Mouse (Mus musculus) ES-E14 (cell line): ENCODE measurements around the gene Srd5a1. TPM values are rescaled to one million over a fixed set of nuclear protein-coding genes. Genes with fewer than 3 reads are reported as not detected.

Experiments used
- DNase-seq: peaks from one replicate; pipeline ENCODE4 v3.0.0-alpha.2; 2013; ENCODE audit warnings: low read depth, low spot score
- H3K27ac ChIP-seq: 2 replicates; pipeline ENCODE4 v1.5.1; 2012; ENCODE audit warnings: low read depth, mild to moderate bottlenecking, low read length, moderate library complexity, mixed read lengths; ENCODE audit not compliant: poor library complexity, insufficient read depth, severe bottlenecking
- H3K36me3 ChIP-seq: 2 replicates; pipeline ENCODE4 v1.6.1; 2012; ENCODE audit warnings: mild to moderate bottlenecking, low read length, moderate library complexity, mixed read lengths; ENCODE audit not compliant: control insufficient read depth, poor library complexity, insufficient read depth, severe bottlenecking
- H3K4me1 ChIP-seq, 2 experiments: fragments of 150-350 bp in 1 of 2; sonication (generic) in 1 of 2; 2 replicates each; pipeline ENCODE4 v1.6.1; 2012; ENCODE audit warnings: low read length in 2 of 2, mild to moderate bottlenecking in 1 of 2, mixed read lengths in 1 of 2; ENCODE audit not compliant: control insufficient read depth in 2 of 2, insufficient read depth in 2 of 2, poor library complexity in 1 of 2
- H3K4me3 ChIP-seq, 2 experiments: fragments of 150-350 bp in 1 of 2; sonication (generic) in 1 of 2; 2 replicates each; pipeline ENCODE4 v1.5.1; 2012; ENCODE audit warnings: low read length in 2 of 2, low read depth in 1 of 2, mild to moderate bottlenecking in 1 of 2, mixed read lengths in 1 of 2; ENCODE audit not compliant: insufficient read depth in 1 of 2, poor library complexity in 1 of 2, severe bottlenecking in 1 of 2
- H3K9ac ChIP-seq: 2 replicates; pipeline ENCODE4 v1.6.1; 2012; ENCODE audit warnings: low read depth, mild to moderate bottlenecking, low read length, mixed read lengths; ENCODE audit not compliant: poor library complexity, insufficient read depth, severe bottlenecking
- H3K9me3 ChIP-seq: fragments of 150-350 bp; sonication (generic); 2 replicates; pipeline ENCODE4 v1.6.1; 2012; ENCODE audit warnings: low read depth, mild to moderate bottlenecking, low read length; ENCODE audit not compliant: control insufficient read depth, insufficient read depth
- CHD2 ChIP-seq: IDR thresholded peaks from 2 replicates; pipeline ENCODE4 v1.6.1; 2014; ENCODE audit warnings: mild to moderate bottlenecking, low read depth, low read length, inconsistent platforms
- HCFC1 ChIP-seq: IDR thresholded peaks from 2 replicates; pipeline ENCODE4 v1.6.1; 2012; ENCODE audit warnings: low read length, inconsistent platforms, borderline replicate concordance; ENCODE audit not compliant: insufficient read depth
- MAFK ChIP-seq: IDR thresholded peaks from 2 replicates; pipeline ENCODE4 v1.6.1; 2014; ENCODE audit warnings: mild to moderate bottlenecking, low read depth, low read length, inconsistent platforms; ENCODE audit not compliant: insufficient read depth
- ZC3H11A ChIP-seq: IDR thresholded peaks from 2 replicates; pipeline ENCODE4 v1.6.1; 2012; ENCODE audit warnings: low read depth, mild to moderate bottlenecking, inconsistent platforms, low read length, borderline replicate concordance
- ZNF384 ChIP-seq: IDR thresholded peaks from 2 replicates; pipeline ENCODE4 v1.6.1; 2012; ENCODE audit warnings: low read depth, low read length, inconsistent platforms
- in situ Hi-C, 2 experiments: fragments of 600-800 bp; cut with MboI; formaldehyde crosslinking; loops; one replicate each; pipeline ENCODE4 v1.15.1; 2025; ENCODE audit warnings: low sequenced_read_pairs in 2 of 2, inconsistent platforms in 1 of 2; ENCODE audit not compliant: unreplicated experiment in 2 of 2
- total RNA-seq: library from RNA; depleted of rRNA; stranded (reverse); fragments of 300-350 nt; gene quantifications from 2 replicates; pipeline ENCODE4 v1.2.3, GENCODE M21; 2012

Srd5a1 gene
- total RNA-seq, 1 experiment, result 11.5 TPM

DNA sequence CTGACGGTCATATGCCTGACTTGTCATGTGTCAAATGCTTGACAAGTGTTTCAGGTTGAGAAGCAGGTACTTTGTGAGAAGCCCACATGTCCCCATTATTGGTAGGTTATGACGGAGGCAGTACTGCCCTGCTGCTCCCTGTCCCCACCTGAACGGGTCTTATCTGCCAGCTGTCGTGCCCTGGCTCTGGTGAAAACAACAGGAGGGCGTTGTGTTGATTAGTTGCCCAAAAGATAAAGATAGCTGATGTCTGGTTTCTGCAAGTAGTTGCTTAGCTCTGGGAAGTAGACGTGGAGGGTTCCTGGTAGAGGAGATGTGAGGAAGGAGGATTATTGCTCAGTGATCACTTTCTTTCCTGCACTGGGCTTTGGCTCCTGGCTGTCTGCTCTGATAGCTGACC, 5.5 kb upstream of the Srd5a1 start:
- Histone ChIP-seq H3K27ac (no peak overlapping the region), H3K9ac (no peak overlapping the region), H3K4me1 (0 out of 4 replicates have a peak, but pooled peaks cover 0 to 2% of the 10 kb centered on the region in 2 experiments), H3K9me3 (no peaks in the 10 kb centered on the region), H3K4me3 (no peak overlapping the region), H3K36me3 (peaks cover 61% of the 10 kb centered on the region)
- TF ChIP-seq CHD2, result no peak
- no peak for TF ChIP-seq MAFK
- in situ Hi-C loops, result no loop called here
- no peak for DNase-seq

DNA sequence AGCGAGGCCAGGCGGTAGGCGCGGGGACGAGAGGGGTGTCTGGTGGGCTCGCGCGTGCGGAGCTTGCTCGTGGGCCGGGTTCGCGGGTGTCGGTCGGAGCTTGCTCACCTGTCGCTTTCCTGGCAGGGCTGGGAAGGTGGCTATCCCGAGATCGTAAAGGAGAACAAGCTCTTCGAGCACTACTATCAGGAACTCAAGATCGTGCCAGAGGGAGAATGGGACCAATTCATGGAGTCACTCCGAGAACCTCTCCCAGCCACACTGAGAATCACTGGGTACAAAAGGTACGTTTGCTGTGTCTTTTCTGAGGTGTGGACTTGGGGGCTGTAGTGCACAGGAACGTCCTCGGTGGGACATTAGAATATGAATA, 918 bp upstream of the Srd5a1 start:
- in situ Hi-C loops, result no loop called here
- H3K27ac ChIP-seq, result peak overlapping the region; percentile 56; the same call in 1 of the 2 replicates
- TF ChIP-seq ZC3H11A (no peak), CHD2 (no peak), MAFK (no peak)
- H3K4me3 ChIP-seq, result peak overlapping the region; percentile 71 to 89
- no peaks in the 10 kb centered on the region for H3K9me3 ChIP-seq
- peaks cover 0 to 6% of the 10 kb centered on the region in 2 experiments; a peak in 1 of 4 replicates for H3K4me1 ChIP-seq
- no peak for DNase-seq
- peaks cover 32% of the 10 kb centered on the region for H3K36me3 ChIP-seq
- peak overlapping the region; percentile 92 for H3K9ac ChIP-seq

DNA sequence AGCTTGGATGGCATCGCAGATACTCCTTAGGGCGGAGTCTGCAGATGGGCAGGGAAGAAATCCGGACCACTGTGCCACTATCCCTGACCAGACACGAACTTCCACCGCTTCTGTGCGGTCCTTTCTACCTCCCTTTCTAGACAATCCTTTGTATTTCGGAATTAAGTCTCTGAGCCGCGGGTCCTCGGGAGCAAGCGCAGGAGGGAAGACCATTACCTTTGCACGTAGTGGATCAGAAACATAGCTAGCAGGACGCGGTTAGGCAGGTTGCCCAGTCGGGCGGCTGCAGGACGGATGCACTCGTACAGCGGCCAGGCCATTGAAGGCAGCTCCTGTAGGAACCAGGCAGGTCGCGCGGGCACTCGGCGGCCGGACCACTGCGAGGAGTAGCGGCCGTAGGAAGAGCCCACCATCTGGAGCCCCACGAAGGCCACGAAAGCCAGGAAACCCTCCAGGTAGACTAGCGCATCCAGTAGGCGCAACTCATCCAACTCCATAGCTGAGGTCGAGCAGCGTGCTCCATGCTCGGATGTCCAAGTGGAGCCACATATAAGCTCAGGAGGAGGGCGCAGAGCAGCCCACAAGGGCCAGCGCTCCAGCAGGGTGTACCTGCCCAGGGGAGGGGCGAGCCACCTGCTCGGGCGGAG, 368 bp downstream of the Srd5a1 start:
- Histone ChIP-seq H3K36me3 (peaks cover 21% of the 10 kb centered on the region), H3K27ac (no peak overlapping the region), H3K9ac (peak overlapping the region; percentile 74), H3K4me1 (peaks cover 0 to 8% of the 10 kb centered on the region in 2 experiments; a peak in 1 of 4 replicates), H3K9me3 (no peaks in the 10 kb centered on the region), H3K4me3 (peak overlapping the region; percentile 74 to 89)
- TF ChIP-seq MAFK (no peak), ZNF384 (no peak), ZC3H11A (no peak)
- no peak for DNase-seq
- in situ Hi-C loops, result no loop called here

DNA sequence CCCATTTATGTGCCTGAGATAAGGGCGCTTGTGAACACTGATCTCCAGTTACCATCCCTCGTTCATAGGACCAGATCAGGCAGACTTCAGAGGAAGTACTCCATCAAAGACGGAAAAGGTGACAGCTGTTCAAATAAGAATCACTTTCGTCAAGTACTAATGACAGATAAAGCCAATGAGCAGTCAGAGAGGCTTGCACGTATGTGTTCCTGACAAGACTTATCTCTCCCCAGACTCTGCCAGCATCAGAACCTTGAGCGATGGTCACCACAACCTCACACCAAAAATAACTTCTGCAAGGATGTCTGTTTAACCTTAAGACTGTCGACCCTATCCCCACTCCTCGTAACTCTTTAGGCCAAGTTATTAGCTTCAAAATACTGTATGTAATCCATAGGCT, 2.5 kb downstream of the Srd5a1 start:
- TF ChIP-seq ZNF384 (no peak), MAFK (no peak), ZC3H11A (no peak), HCFC1 (no peak), CHD2 (no peak)
- no peak overlapping the region for H3K27ac ChIP-seq
- no peak for DNase-seq
- no peaks in the 10 kb centered on the region for H3K9me3 ChIP-seq
- in situ Hi-C loops, result no loop called here
- H3K4me3 ChIP-seq, result no peak overlapping the region
- peaks cover 7% of the 10 kb centered on the region for H3K36me3 ChIP-seq
- H3K4me1 ChIP-seq, result peaks cover 0 to 8% of the 10 kb centered on the region in 2 experiments; a peak in 1 of 4 replicates
- no peak overlapping the region for H3K9ac ChIP-seq

DNA sequence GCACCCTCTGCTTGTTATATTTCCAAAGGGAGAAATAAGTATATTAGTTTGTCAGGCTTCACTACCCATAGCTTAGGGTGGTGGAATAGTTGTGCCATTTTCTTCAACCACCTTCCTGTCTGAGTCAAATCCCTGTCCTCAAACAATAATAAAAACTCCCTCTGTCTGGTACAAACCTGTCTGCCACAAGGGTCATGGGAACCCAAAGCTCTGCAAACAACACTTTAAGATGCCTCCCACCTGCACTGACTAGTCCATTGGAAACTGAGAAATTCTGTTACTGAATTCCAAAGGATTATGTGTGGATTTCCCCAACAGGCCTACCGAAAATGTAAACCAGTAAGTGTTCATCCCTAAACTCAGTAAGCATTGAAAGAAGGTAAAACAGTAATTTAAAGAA, 6.6 kb downstream of the Srd5a1 start:
- no peak for TF ChIP-seq ZNF384
- TF ChIP-seq HCFC1, result no peak
- TF ChIP-seq CHD2, result no peak
- TF ChIP-seq MAFK, result no peak
- no peak for TF ChIP-seq ZC3H11A
- no peaks in the 10 kb centered on the region for H3K36me3 ChIP-seq
- DNase-seq, result no peak
- no peak overlapping the region for H3K4me3 ChIP-seq
- 0 out of 4 replicates have a peak, but pooled peaks cover 0 to 2% of the 10 kb centered on the region in 2 experiments for H3K4me1 ChIP-seq
- H3K9ac ChIP-seq, result no peak overlapping the region
- H3K9me3 ChIP-seq, result no peaks in the 10 kb centered on the region
- no peak overlapping the region for H3K27ac ChIP-seq
- in situ Hi-C loops, result no loop called here
